Mouse (Mus musculus) midbrain, embryonic 16.5 days (tissue): ENCODE data around the gene Dtnb. TPM values are rescaled to one million over a fixed set of nuclear protein-coding genes. Genes with fewer than 3 reads are reported as not detected.

Experiments used
- ATAC-seq: fragments of 200-750 bp; cut with Nextera tagmentation; 2 replicates; pipeline ENCODE4 v1.8.0; 2017; ENCODE audit warnings: moderate TSS enrichment
- H3K27ac ChIP-seq: fragments of 300-500 bp; sonication (generic); 2 replicates; pipeline ENCODE4 v1.5.1; 2014; ENCODE audit warnings: mild to moderate bottlenecking, low read length, mixed read lengths
- H3K27me3 ChIP-seq: fragments of 300-500 bp; sonication (generic); 2 replicates; pipeline ENCODE4 v1.6.1; 2014; ENCODE audit warnings: low read depth, low read length, mixed read lengths; ENCODE audit not compliant: control insufficient read depth, insufficient read depth
- H3K36me3 ChIP-seq: fragments of 300-500 bp; sonication (generic); 2 replicates; pipeline ENCODE4 v1.6.1; 2014; ENCODE audit warnings: mild to moderate bottlenecking, low read length, moderate library complexity, mixed read lengths; ENCODE audit not compliant: control insufficient read depth, insufficient read depth
- H3K4me1 ChIP-seq: fragments of 300-500 bp; sonication (generic); 2 replicates; pipeline ENCODE4 v1.6.1; 2014; ENCODE audit warnings: mild to moderate bottlenecking, low read length, mixed read lengths; ENCODE audit not compliant: control insufficient read depth, insufficient read depth
- H3K4me2 ChIP-seq: fragments of 300-500 bp; sonication (generic); 2 replicates; pipeline ENCODE4 v1.6.1; 2014; ENCODE audit warnings: mild to moderate bottlenecking, low read length, mixed read lengths
- H3K4me3 ChIP-seq: fragments of 300-500 bp; sonication (generic); 2 replicates; pipeline ENCODE4 v1.5.1; 2014; ENCODE audit warnings: low read depth, mild to moderate bottlenecking, low read length, moderate library complexity, mixed read lengths
- H3K9ac ChIP-seq: fragments of 300-500 bp; sonication (generic); 2 replicates; pipeline ENCODE4 v1.6.1; 2014; ENCODE audit warnings: low read depth, low read length, mixed read lengths
- H3K9me3 ChIP-seq: fragments of 300-500 bp; sonication (generic); replicated peaks from 2 replicates; pipeline ENCODE4 v1.6.1; 2014; ENCODE audit warnings: mild to moderate bottlenecking, low read length, mixed read lengths; ENCODE audit not compliant: control insufficient read depth, poor library complexity, severe bottlenecking
- WGBS: fragments of 180-500 bp; shearing (Covaris S2); extraction: QIAGEN DNeasy Blood & Tissue Kit; methylation state at CpG from one replicate; pipeline ENCODE4 v1.1.7; 2014; 5-methylcytosine and 5-hydroxymethylcytosine counted together
- polyA plus RNA-seq: library from polyadenylated mRNA; unstranded; fragments of >200 nt; fragmentation: Nextera tagmentation; extraction: Ambion mirVana; gene quantifications from 2 replicates; pipeline ENCODE4 v1.2.1, GENCODE M21; 2015

Dtnb gene
- polyA plus RNA-seq, 1 experiment from 2014 or later = 50.4 TPM

DNA sequence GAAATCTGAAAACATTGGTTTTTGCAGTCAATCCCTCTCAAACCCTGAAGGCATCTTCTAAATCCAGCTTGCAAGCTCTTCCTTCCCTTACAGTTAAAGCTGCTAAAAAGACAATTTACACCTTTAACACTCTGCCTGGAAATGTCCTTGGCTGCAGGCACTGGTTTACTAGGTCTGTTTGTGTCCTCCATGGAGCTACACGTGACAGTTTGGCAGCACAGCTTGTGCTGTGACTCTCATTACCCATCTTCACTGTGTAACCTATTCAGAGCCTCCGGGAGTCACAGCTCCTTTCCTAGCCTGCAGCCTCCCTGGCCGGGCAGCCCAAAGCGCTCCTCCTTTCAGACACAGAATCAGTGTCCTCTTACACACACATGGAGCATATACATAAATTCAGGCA, 8.5 kb upstream of the Dtnb start:
- H3K36me3 ChIP-seq = no peaks in the 10 kb centered on the region
- no peak for ATAC-seq
- no peak overlapping the region for H3K27ac ChIP-seq
- no peak overlapping the region for H3K9ac ChIP-seq
- H3K4me2 ChIP-seq = no peak overlapping the region
- H3K4me1 ChIP-seq = no peaks in the 10 kb centered on the region
- H3K4me3 ChIP-seq = no peak overlapping the region
- no peaks in the 10 kb centered on the region for H3K27me3 ChIP-seq
- no peaks in the 10 kb centered on the region for H3K9me3 ChIP-seq
- 93% methylated on average over 4 of the region's 4 CpGs for WGBS

DNA sequence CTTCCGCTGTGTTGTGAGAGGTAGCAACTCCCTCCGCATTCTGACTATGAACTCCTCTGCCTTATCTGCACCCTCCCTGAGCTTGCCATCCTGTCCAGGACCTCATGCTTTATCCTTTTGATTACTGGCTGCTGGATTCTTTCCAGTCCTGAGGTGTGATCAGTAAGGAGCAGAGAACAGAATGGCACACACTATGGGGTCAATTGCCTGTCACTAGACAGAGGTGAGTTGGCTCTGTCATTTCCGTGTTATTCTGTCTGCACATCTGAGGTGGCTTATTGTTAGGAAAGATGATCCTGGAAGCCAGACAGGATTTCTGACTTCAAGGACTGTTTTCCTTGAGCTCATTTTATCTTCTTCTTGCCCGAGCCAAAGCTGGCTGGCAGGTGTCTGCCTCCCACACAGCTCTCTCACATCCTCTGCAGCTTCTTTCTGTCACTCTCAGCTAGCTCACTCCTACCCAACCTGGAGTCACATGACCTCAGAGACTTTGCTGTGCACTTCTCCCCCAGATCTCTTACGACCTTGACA, 3.7 kb upstream of the Dtnb start:
- Histone ChIP-seq H3K27me3 (no peaks in the 10 kb centered on the region), H3K9ac (no peak overlapping the region), H3K4me2 (no peak overlapping the region), H3K9me3 (no peaks in the 10 kb centered on the region), H3K27ac (no peak overlapping the region), H3K4me1 (peaks cover 6% of the 10 kb centered on the region), H3K36me3 (no peaks in the 10 kb centered on the region), H3K4me3 (no peak overlapping the region)
- ATAC-seq = no peak
- whole genome bisulfite sequencing = 74% methylated on average over 5 of the region's 5 CpGs

DNA sequence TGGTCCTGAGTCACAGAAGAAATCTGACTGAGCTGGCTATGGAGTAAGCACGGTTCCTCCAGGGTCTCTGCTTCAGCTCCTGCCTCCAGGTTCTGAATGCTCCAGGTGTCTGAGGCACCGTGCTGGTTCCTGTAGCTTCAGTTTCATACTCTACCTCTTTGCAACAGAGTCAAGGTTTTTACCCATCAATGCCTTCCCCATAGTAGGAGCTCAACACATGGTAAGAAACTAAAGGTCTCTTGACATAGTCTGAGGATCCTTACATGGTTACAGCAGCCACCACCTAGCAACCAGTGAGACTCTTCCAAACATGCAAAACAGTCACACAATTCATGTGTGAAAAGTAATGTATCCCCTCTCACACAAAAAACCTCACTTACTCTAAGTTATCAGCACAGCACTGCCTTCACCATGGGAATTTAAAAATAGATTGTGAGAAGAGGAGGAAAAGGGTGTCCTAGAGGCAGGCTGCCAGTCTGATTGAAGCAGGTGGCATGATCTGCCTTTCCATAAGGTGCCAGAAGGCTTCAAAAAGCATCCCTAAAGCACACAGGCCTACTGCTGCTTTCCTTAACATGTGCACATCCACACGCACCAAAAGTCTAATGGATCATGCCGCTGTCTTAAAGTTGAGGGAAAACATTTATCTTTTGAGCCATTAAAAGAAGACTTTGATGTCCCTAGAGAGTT, 1.3 kb upstream of the Dtnb start:
- H3K4me3 ChIP-seq = no peak overlapping the region
- no peaks in the 10 kb centered on the region for H3K36me3 ChIP-seq
- H3K9me3 ChIP-seq = no peaks in the 10 kb centered on the region
- no peak overlapping the region for H3K4me2 ChIP-seq
- H3K27ac ChIP-seq = no peak overlapping the region
- peaks cover 17% of the 10 kb centered on the region for H3K4me1 ChIP-seq
- H3K9ac ChIP-seq = no peak overlapping the region
- ATAC-seq = no peak
- 93% methylated on average over 4 of the region's 4 CpGs for whole genome bisulfite sequencing
- no peaks in the 10 kb centered on the region for H3K27me3 ChIP-seq

DNA sequence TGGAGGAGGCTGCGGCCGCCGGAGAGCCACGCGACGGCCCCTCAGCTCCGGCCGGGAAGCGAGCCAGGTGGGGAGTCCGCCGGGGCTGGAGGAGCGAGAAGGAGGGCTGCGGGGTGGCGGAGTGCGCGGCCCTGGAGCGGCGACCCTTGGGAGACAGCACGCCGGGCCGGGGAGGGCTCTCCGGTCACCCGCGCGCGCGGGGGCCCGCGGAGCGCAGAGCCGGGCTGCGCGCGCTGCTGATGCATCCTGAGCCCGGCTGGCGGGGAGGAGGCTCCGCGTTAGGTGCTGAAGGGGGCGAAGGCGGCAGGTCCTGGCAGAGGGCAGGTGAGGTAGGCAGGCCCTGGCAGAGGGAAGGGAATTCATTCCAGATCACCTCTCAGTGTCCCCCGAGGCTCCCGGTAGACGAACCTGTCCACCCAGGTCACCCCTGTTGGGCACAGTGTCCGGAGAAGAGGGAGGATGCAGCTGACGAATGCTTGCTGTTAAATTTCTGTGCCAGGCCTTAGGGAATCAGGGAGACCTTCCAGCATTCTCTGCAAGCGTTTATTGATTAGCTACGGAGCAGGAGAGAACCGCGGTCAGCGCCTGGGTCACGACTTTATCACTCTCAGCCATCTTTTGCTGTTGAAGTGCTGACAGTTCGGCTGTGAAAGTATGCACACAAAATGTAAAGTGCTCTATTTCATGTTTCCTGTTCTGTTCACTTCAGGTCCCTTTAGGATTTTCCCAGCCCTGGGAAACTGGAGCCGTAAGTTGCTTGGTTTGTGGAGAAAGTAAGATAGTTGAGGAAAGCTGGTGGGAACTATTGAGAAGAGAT, 608 bp downstream of the Dtnb start:
- peak; percentile 88 for ATAC-seq
- peak overlapping the region; percentile 74 for H3K4me2 ChIP-seq
- H3K4me3 ChIP-seq = peak overlapping the region; percentile 92
- peaks cover 17% of the 10 kb centered on the region for H3K4me1 ChIP-seq
- H3K9me3 ChIP-seq = no peaks in the 10 kb centered on the region
- no peaks in the 10 kb centered on the region for H3K27me3 ChIP-seq
- no peaks in the 10 kb centered on the region for H3K36me3 ChIP-seq
- WGBS = under 1% methylated on average over 44 of the region's 53 CpGs
- peak overlapping the region; percentile 96 for H3K9ac ChIP-seq
- H3K27ac ChIP-seq = peak overlapping the region; percentile 91

DNA sequence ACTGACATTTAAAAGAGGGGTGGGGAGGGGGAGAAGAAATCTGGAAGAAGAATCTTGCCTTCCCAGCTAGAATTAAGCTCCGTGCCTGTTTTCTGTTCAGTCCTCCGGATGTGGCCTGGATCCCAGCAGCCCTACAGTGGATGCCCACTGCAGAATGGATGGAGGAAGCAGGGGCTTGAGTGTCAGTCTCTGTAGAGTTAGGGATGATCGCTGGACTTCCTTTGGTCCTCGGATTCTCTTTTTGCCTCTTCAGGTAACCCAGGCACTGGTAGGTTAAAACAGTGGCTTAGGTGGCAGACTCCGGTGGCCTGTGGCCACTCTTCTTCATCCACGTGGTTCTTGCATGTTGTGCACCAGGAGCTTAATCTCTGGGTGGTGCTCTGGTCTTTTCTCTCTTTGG, 1.2 kb downstream of the Dtnb start:
- 44% methylated on average over 6 of the region's 6 CpGs for WGBS
- Histone ChIP-seq H3K27ac (no peak overlapping the region), H3K36me3 (no peaks in the 10 kb centered on the region), H3K4me2 (peak overlapping the region; percentile 74), H3K9me3 (no peaks in the 10 kb centered on the region), H3K27me3 (no peaks in the 10 kb centered on the region), H3K4me1 (peaks cover 17% of the 10 kb centered on the region), H3K4me3 (peak overlapping the region; percentile 92), H3K9ac (peak overlapping the region; percentile 96; the same call in 1 of the 2 replicates)
- no peak for ATAC-seq

GRCm38 (mm10) chr12:3574670-3575069, 2.5 kb downstream of the Dtnb start:
- H3K27ac ChIP-seq = no peak overlapping the region
- no peak overlapping the region for H3K4me2 ChIP-seq
- no peaks in the 10 kb centered on the region for H3K9me3 ChIP-seq
- H3K4me3 ChIP-seq = no peak overlapping the region
- H3K27me3 ChIP-seq = no peaks in the 10 kb centered on the region
- peaks cover 17% of the 10 kb centered on the region for H3K4me1 ChIP-seq
- ATAC-seq = no peak
- WGBS = 91% methylated on average over 4 of the region's 4 CpGs
- no peak overlapping the region for H3K9ac ChIP-seq
- no peaks in the 10 kb centered on the region for H3K36me3 ChIP-seq

GRCm38 (mm10) chr12:3579958-3580530, 7.9 kb downstream of the Dtnb start:
- no peaks in the 10 kb centered on the region for H3K4me1 ChIP-seq
- H3K9ac ChIP-seq = no peak overlapping the region
- H3K27ac ChIP-seq = no peak overlapping the region
- H3K36me3 ChIP-seq = no peaks in the 10 kb centered on the region
- H3K4me3 ChIP-seq = no peak overlapping the region
- H3K27me3 ChIP-seq = no peaks in the 10 kb centered on the region
- ATAC-seq = no peak
- no peak overlapping the region for H3K4me2 ChIP-seq
- WGBS = 87% methylated on average over 2 of the region's 2 CpGs
- no peaks in the 10 kb centered on the region for H3K9me3 ChIP-seq

- Histone ChIP-seq H3K9ac (no peak overlapping the region), H3K27me3 (no peaks in the 10 kb centered on the region), H3K4me1 (no peaks in the 10 kb centered on the region), H3K27ac (no peak overlapping the region), H3K36me3 (no peaks in the 10 kb centered on the region), H3K9me3 (no peaks in the 10 kb centered on the region), H3K4me3 (no peak overlapping the region), H3K4me2 (no peak overlapping the region)
- 95% methylated on average over 4 of the region's 4 CpGs for WGBS
- no peak for ATAC-seq
Observed at GRCm38 (mm10) chr12:3582604-3583003, 10.4 kb downstream of the Dtnb start.

GRCm38 (mm10) chr12:3585525-3585924, 13.3 kb downstream of the Dtnb start:
- no peaks in the 10 kb centered on the region for H3K27me3 ChIP-seq
- H3K4me3 ChIP-seq = no peak overlapping the region
- H3K27ac ChIP-seq = no peak overlapping the region
- no peak overlapping the region for H3K9ac ChIP-seq
- WGBS = 74% methylated on average over 4 of the region's 4 CpGs
- no peaks in the 10 kb centered on the region for H3K4me1 ChIP-seq
- peaks cover 4% of the 10 kb centered on the region; the same call in 1 of the 2 replicates for H3K36me3 ChIP-seq
- no peak for ATAC-seq
- H3K9me3 ChIP-seq = no peaks in the 10 kb centered on the region
- no peak overlapping the region for H3K4me2 ChIP-seq
